Mouse (Mus musculus) liver, postnatal 0 days (tissue): ENCODE results near the gene Rnf150. TPM values are rescaled to one million over a fixed set of nuclear protein-coding genes. Genes with fewer than 3 reads are reported as not detected.

ENCODE experiments used
- ATAC-seq: fragments of 200-750 bp; cut with Nextera tagmentation; 2 replicates; pipeline ENCODE4 v1.8.0; 2017; ENCODE audit warnings: mild to moderate bottlenecking, moderate library complexity
- DNase-seq: peaks from one replicate; pipeline ENCODE4 v3.0.0-alpha.2; 2016
- H3K27ac ChIP-seq: fragments of 300-500 bp; sonication (generic); 2 replicates; pipeline ENCODE4 v1.5.1; 2014; ENCODE audit warnings: antibody characterized with exemption, moderate library complexity, mild to moderate bottlenecking, low read depth
- H3K27me3 ChIP-seq: fragments of 300-500 bp; sonication (generic); 2 replicates; pipeline ENCODE4 v1.6.1; 2014; ENCODE audit warnings: low read length, control low read depth, mixed read lengths; ENCODE audit not compliant: insufficient read depth
- H3K36me3 ChIP-seq: fragments of 300-500 bp; sonication (generic); replicated peaks from 2 replicates; pipeline ENCODE4 v1.6.1; 2014; ENCODE audit warnings: mild to moderate bottlenecking, control low read depth, low read length, moderate library complexity, mixed read lengths; ENCODE audit not compliant: insufficient read depth
- H3K4me1 ChIP-seq: fragments of 300-500 bp; sonication (generic); 2 replicates; pipeline ENCODE4 v1.6.1; 2014; ENCODE audit warnings: antibody characterized with exemption, mild to moderate bottlenecking, control low read depth; ENCODE audit not compliant: insufficient read depth
- H3K4me2 ChIP-seq: fragments of 300-500 bp; sonication (generic); 2 replicates; pipeline ENCODE4 v1.6.1; 2014; ENCODE audit warnings: low read depth, mild to moderate bottlenecking, low read length, moderate library complexity, mixed read lengths
- H3K4me3 ChIP-seq: fragments of 300-500 bp; sonication (generic); 2 replicates; pipeline ENCODE4 v1.5.1; 2014; ENCODE audit warnings: low read depth, low read length
- H3K9ac ChIP-seq: fragments of 300-500 bp; sonication (generic); replicated peaks from 2 replicates; pipeline ENCODE4 v1.6.1; 2014; ENCODE audit warnings: mild to moderate bottlenecking, moderate library complexity
- H3K9me3 ChIP-seq: fragments of 300-500 bp; sonication (generic); 2 replicates; pipeline ENCODE4 v1.6.1; 2016; ENCODE audit warnings: mild to moderate bottlenecking, control low read depth, low read length, mixed read lengths
- CTCF ChIP-seq: sonication (generic); IDR thresholded peaks from 2 replicates; pipeline ENCODE4 v1.5.1; 2016; ENCODE audit warnings: antibody characterized with exemption, low read depth
- EP300 ChIP-seq: IDR thresholded peaks from 2 replicates; pipeline ENCODE4 v1.6.1; 2016; ENCODE audit warnings: antibody characterized with exemption, low read depth, mild to moderate bottlenecking
- whole genome bisulfite sequencing: fragments of 180-500 bp; shearing (Covaris S2); extraction: QIAGEN DNeasy Blood & Tissue Kit; methylation state at CpG from one replicate; pipeline ENCODE4 v1.1.7; 2014; ENCODE audit not compliant: insufficient replicate concordance; 5-methylcytosine and 5-hydroxymethylcytosine counted together
- polyA plus RNA-seq: library from polyadenylated mRNA; unstranded; fragments of >200 nt; fragmentation: Nextera tagmentation; extraction: Ambion mirVana; gene quantifications from 2 replicates; pipeline ENCODE4 v1.2.1, GENCODE M21; 2015

Gene Rnf150
- polyA plus RNA-seq, 1 experiment from 2014 or later = 0.14 TPM

GRCm38 (mm10) chr8:82920124-82920523, 57.0 kb downstream of the Rnf150 start:
- Histone ChIP-seq H3K4me2 (no peak overlapping the region), H3K9me3 (no peaks in the 10 kb centered on the region), H3K27me3 (no peaks in the 10 kb centered on the region), H3K27ac (no peak overlapping the region), H3K4me3 (no peak overlapping the region), H3K9ac (no peak overlapping the region), H3K4me1 (no peaks in the 10 kb centered on the region), H3K36me3 (no peaks in the 10 kb centered on the region)
- WGBS = 72% methylated on average over 4 of the region's 4 CpGs
- no peak for DNase-seq
- no peak for TF ChIP-seq CTCF
- no peak for TF ChIP-seq EP300
- ATAC-seq = no peak

- Histone ChIP-seq H3K4me1 (no peaks in the 10 kb centered on the region), H3K4me3 (no peak overlapping the region), H3K9ac (no peak overlapping the region), H3K4me2 (no peak overlapping the region), H3K36me3 (no peaks in the 10 kb centered on the region), H3K27me3 (no peaks in the 10 kb centered on the region), H3K27ac (no peak overlapping the region), H3K9me3 (no peaks in the 10 kb centered on the region)
- 90% methylated on average over 3 of the region's 3 CpGs for WGBS
- TF ChIP-seq EP300 = no peak
- no peak for TF ChIP-seq CTCF
- ATAC-seq (no peak), DNase-seq (no peak)
These were observed 62.1 kb downstream of the Rnf150 start for GRCm38 (mm10) chr8:82925286-82925685.

- H3K4me2 ChIP-seq = no peak overlapping the region
- H3K9me3 ChIP-seq = no peaks in the 10 kb centered on the region
These were observed 63.4 kb downstream of the Rnf150 start for GRCm38 (mm10) chr8:82926518-82926917.

GRCm38 (mm10) chr8:82931554-82931953, 68.4 kb downstream of the Rnf150 start:
- no peak overlapping the region for H3K4me2 ChIP-seq
- WGBS = 86% methylated on average over 7 of the region's 7 CpGs

More at GRCm38 (mm10) chr8:82926518-82926917, 63.4 kb downstream of the Rnf150 start:
- Histone ChIP-seq H3K9ac (no peak overlapping the region), H3K27ac (no peak overlapping the region), H3K36me3 (no peaks in the 10 kb centered on the region), H3K4me1 (no peaks in the 10 kb centered on the region), H3K4me3 (no peak overlapping the region), H3K27me3 (no peaks in the 10 kb centered on the region)
- ATAC-seq = no peak
- no peak for DNase-seq
- TF ChIP-seq EP300 = no peak
- no peak for TF ChIP-seq CTCF
- 70% methylated on average over 5 of the region's 5 CpGs for WGBS

GRCm38 (mm10) chr8:82936162-82936561, 73.0 kb downstream of the Rnf150 start:
- Histone ChIP-seq H3K4me2 (no peak overlapping the region), H3K4me1 (no peaks in the 10 kb centered on the region), H3K4me3 (no peak overlapping the region), H3K27me3 (no peaks in the 10 kb centered on the region), H3K36me3 (no peaks in the 10 kb centered on the region), H3K27ac (no peak overlapping the region), H3K9ac (no peak overlapping the region), H3K9me3 (no peaks in the 10 kb centered on the region)
- no peak for ATAC-seq
- no peak for DNase-seq
- TF ChIP-seq EP300 = no peak
- TF ChIP-seq CTCF = no peak
- 73% methylated on average over 7 of the region's 7 CpGs for WGBS

More at GRCm38 (mm10) chr8:82931554-82931953, 68.4 kb downstream of the Rnf150 start:
- no peaks in the 10 kb centered on the region for H3K9me3 ChIP-seq
- H3K36me3 ChIP-seq = no peaks in the 10 kb centered on the region
- no peaks in the 10 kb centered on the region for H3K27me3 ChIP-seq
- ATAC-seq (no peak), DNase-seq (no peak)
- no peak overlapping the region for H3K27ac ChIP-seq
- TF ChIP-seq EP300 (no peak), CTCF (no peak)
- no peaks in the 10 kb centered on the region for H3K4me1 ChIP-seq
- H3K9ac ChIP-seq = no peak overlapping the region
- H3K4me3 ChIP-seq = no peak overlapping the region

- H3K4me2 ChIP-seq = no peak overlapping the region
- no peaks in the 10 kb centered on the region for H3K9me3 ChIP-seq
- H3K27me3 ChIP-seq = no peaks in the 10 kb centered on the region
- DNase-seq (no peak), ATAC-seq (no peak)
- no peak for TF ChIP-seq EP300
- no peak for TF ChIP-seq CTCF
- 76% methylated on average over 4 of the region's 4 CpGs for WGBS
- no peaks in the 10 kb centered on the region for H3K4me1 ChIP-seq
- H3K36me3 ChIP-seq = no peaks in the 10 kb centered on the region
- H3K9ac ChIP-seq = no peak overlapping the region
- no peak overlapping the region for H3K27ac ChIP-seq
- H3K4me3 ChIP-seq = no peak overlapping the region
These were observed 73.7 kb downstream of the Rnf150 start for GRCm38 (mm10) chr8:82936866-82937265.

GRCm38 (mm10) chr8:82939912-82940311, 76.8 kb downstream of the Rnf150 start:
- no peaks in the 10 kb centered on the region for H3K4me1 ChIP-seq
- H3K9me3 ChIP-seq = no peaks in the 10 kb centered on the region
- H3K36me3 ChIP-seq = no peaks in the 10 kb centered on the region
- H3K27me3 ChIP-seq = no peaks in the 10 kb centered on the region
- ATAC-seq = peak; percentile 70
- no peak for DNase-seq
- no peak overlapping the region for H3K4me3 ChIP-seq
- 22% methylated on average over 6 of the region's 6 CpGs for WGBS
- 0 out of 2 replicates have a peak overlapping the region, but pooled peaks have one; percentile 29 for H3K27ac ChIP-seq
- H3K4me2 ChIP-seq = no peak overlapping the region
- TF ChIP-seq CTCF (no peak), EP300 (0 out of 2 replicates have a peak, but pooled peaks have one; percentile 6)
- no peak overlapping the region for H3K9ac ChIP-seq
